Mouse (Mus musculus) midbrain, embryonic 12.5 days (tissue): Measurements from ENCODE around the gene Gpnmb. TPM values are rescaled to one million over a fixed set of nuclear protein-coding genes. Genes with fewer than 3 reads are reported as not detected.
A peak's percentile ranks its signal among the peaks of the same experiment; 100 is the strongest.

ENCODE experiments used
- ATAC-seq: fragments of 200-750 bp; cut with Nextera tagmentation; 2 replicates; pipeline ENCODE4 v1.8.0; 2017; ENCODE audit warnings: low read depth, moderate TSS enrichment, moderate library complexity; ENCODE audit not compliant: low FRiP score
- H3K27ac ChIP-seq: fragments of 300-500 bp; sonication (generic); replicated peaks from 2 replicates; pipeline ENCODE4 v1.5.1; 2016; ENCODE audit warnings: mild to moderate bottlenecking
- H3K27me3 ChIP-seq: fragments of 300-500 bp; sonication (generic); 2 replicates; pipeline ENCODE4 v1.6.1; 2016; ENCODE audit warnings: mild to moderate bottlenecking
- H3K36me3 ChIP-seq: fragments of 300-500 bp; sonication (generic); 2 replicates; pipeline ENCODE4 v1.6.1; 2016
- H3K4me1 ChIP-seq: fragments of 300-500 bp; sonication (generic); 2 replicates; pipeline ENCODE4 v1.6.1; 2016
- H3K4me2 ChIP-seq: fragments of 300-500 bp; sonication (generic); replicated peaks from 2 replicates; pipeline ENCODE4 v1.6.1; 2016; ENCODE audit warnings: mild to moderate bottlenecking, moderate library complexity
- H3K4me3 ChIP-seq: fragments of 300-500 bp; sonication (generic); 2 replicates; pipeline ENCODE4 v1.5.1; 2016; ENCODE audit warnings: mild to moderate bottlenecking
- H3K9ac ChIP-seq: fragments of 300-500 bp; sonication (generic); replicated peaks from 2 replicates; pipeline ENCODE4 v1.6.1; 2016; ENCODE audit warnings: mild to moderate bottlenecking, moderate library complexity
- H3K9me3 ChIP-seq: fragments of 300-500 bp; sonication (generic); 2 replicates; pipeline ENCODE4 v1.6.1; 2016; ENCODE audit warnings: mild to moderate bottlenecking
- WGBS: fragments of 180-500 bp; shearing (Covaris S2); methylation state at CpG from one replicate; pipeline ENCODE4 v1.1.7; 2016; 5-methylcytosine and 5-hydroxymethylcytosine counted together
- polyA plus RNA-seq: library from polyadenylated mRNA; unstranded; fragments of >200 nt; fragmentation: Nextera tagmentation; extraction: Ambion mirVana; gene quantifications from 2 replicates; pipeline ENCODE4 v1.2.1, GENCODE M21; 2016

Gpnmb gene
- polyA plus RNA-seq, 1 experiment from 2014 or later, result 0.20 TPM

DNA sequence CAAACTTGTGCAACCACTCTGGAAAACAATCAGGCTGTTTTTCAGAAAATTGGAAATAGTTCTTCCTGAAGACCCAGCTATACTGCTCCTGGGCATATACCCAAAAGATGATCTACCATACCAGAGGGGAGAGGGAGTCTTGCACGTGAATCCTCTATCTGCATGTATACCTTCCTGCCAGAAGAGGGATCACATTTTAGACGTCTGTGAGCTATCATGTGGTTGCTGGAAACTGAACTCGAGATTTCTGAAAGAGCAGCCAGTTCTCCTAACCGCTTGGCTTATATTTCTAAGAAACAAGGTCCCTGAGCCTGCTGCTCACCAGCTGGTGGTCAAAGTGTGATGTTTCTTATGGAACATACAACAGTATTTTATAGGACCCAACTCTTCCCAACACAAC lies 32.0 kb downstream of the Gpnmb start:
- no peak overlapping the region for H3K4me2 ChIP-seq
- WGBS, result 49% methylated on average over 4 of the region's 4 CpGs
- no peak for ATAC-seq
- H3K4me1 ChIP-seq, result no peaks in the 10 kb centered on the region; the same call in 1 of the 2 replicates
- no peaks in the 10 kb centered on the region for H3K36me3 ChIP-seq
- no peaks in the 10 kb centered on the region for H3K27me3 ChIP-seq
- H3K27ac ChIP-seq, result no peak overlapping the region
- H3K4me3 ChIP-seq, result no peak overlapping the region
- H3K9ac ChIP-seq, result no peak overlapping the region
- no peaks in the 10 kb centered on the region for H3K9me3 ChIP-seq

- Histone ChIP-seq H3K27me3 (no peaks in the 10 kb centered on the region), H3K4me2 (peak within 1 kb of the TSS; percentile 93), H3K36me3 (no peaks in the 10 kb centered on the region), H3K4me1 (peaks cover 14% of the 10 kb centered on the region), H3K9me3 (no peaks in the 10 kb centered on the region), H3K4me3 (peak within 1 kb of the TSS; percentile 98), H3K9ac (peak within 1 kb of the TSS; percentile 89), H3K27ac (peak within 1 kb of the TSS; percentile 82)
- under 1% methylated on average over 49 of the region's 49 CpGs for WGBS
- peak; percentile 96 for ATAC-seq
These were observed 37.2 kb downstream of the Gpnmb start, which contains the start of gene Malsu1 for GRCm38 (mm10) chr6:49073304-49074116. Gene Malsu1, plus strand, starts transcription at chr6:49073795.

DNA sequence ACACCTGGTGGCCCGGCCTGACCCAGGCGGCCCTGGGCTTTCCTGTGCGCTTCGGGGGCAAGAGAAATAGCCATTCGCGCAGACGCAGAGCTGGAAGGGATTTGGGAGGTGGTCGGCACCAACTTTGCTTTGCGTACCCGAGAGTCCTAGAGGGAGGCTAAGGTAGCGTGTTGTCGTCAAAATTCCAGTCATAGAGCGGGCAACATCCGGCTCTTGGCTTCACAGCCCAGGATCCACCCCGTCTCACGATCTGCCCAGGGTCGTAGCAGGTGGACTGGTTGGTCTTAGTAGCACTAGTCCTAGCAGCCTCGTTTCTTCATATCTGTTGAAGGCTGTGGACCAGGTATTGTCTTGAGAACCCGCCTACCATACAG lies 37.8 kb downstream of the Gpnmb start:
- Histone ChIP-seq H3K27me3 (no peaks in the 10 kb centered on the region), H3K4me1 (peaks cover 14% of the 10 kb centered on the region), H3K27ac (peak overlapping the region; percentile 82), H3K9ac (peak overlapping the region; percentile 89), H3K9me3 (no peaks in the 10 kb centered on the region), H3K36me3 (no peaks in the 10 kb centered on the region), H3K4me3 (peak overlapping the region; percentile 98), H3K4me2 (peak overlapping the region; percentile 93)
- 1% methylated on average over 19 of the region's 19 CpGs for WGBS
- no peak; the same call in none of the 2 replicates for ATAC-seq

DNA sequence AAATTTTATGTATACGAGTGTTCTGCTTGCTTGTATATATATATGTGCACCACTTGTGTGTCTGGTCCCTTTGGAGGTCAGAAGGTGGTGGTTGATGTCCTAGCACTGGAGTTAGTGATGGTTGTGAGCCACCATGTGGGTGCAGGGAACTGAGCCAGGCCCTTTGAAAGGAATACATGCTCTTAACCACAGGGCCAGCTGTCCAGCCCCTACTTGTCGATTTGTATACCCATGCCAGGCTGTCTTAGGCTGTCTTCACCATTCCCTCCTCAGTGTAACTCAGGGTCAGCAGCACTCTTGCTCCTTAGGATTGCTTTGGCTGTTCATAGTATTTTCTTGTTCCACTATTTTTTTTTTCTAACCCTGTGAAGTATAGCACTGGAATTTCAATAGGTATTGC lies 41.5 kb downstream of the Gpnmb start:
- WGBS, result 81% methylated on average over 2 of the region's 2 CpGs

GRCm38 (mm10) chr6:49079313-49079712 lies 43.0 kb downstream of the Gpnmb start:
- Histone ChIP-seq H3K4me3 (no peak overlapping the region), H3K9me3 (no peaks in the 10 kb centered on the region), H3K4me1 (peaks cover 14% of the 10 kb centered on the region), H3K4me2 (no peak overlapping the region), H3K9ac (no peak overlapping the region), H3K27ac (no peak overlapping the region), H3K36me3 (peaks cover 14% of the 10 kb centered on the region), H3K27me3 (no peaks in the 10 kb centered on the region)
- ATAC-seq, result no peak
- WGBS, result 93% methylated on average over 1 of the region's 1 CpGs

More for the DNA sequence above, 41.5 kb downstream of the Gpnmb start:
- Histone ChIP-seq H3K27ac (no peak overlapping the region), H3K4me3 (no peak overlapping the region), H3K4me1 (peaks cover 14% of the 10 kb centered on the region), H3K4me2 (no peak overlapping the region), H3K27me3 (no peaks in the 10 kb centered on the region), H3K9me3 (no peaks in the 10 kb centered on the region), H3K9ac (no peak overlapping the region), H3K36me3 (no peaks in the 10 kb centered on the region)
- ATAC-seq, result no peak

- H3K4me2 ChIP-seq, result no peak overlapping the region
- peaks cover 46% of the 10 kb centered on the region for H3K36me3 ChIP-seq
- no peak overlapping the region for H3K27ac ChIP-seq
- WGBS, result 92% methylated on average over 4 of the region's 4 CpGs
- no peak overlapping the region for H3K4me3 ChIP-seq
- H3K9me3 ChIP-seq, result no peaks in the 10 kb centered on the region
- H3K27me3 ChIP-seq, result no peaks in the 10 kb centered on the region
- H3K9ac ChIP-seq, result no peak overlapping the region
- ATAC-seq, result no peak
- no peaks in the 10 kb centered on the region for H3K4me1 ChIP-seq
These were observed 46.7 kb downstream of the Gpnmb start for GRCm38 (mm10) chr6:49083008-49083407.

DNA sequence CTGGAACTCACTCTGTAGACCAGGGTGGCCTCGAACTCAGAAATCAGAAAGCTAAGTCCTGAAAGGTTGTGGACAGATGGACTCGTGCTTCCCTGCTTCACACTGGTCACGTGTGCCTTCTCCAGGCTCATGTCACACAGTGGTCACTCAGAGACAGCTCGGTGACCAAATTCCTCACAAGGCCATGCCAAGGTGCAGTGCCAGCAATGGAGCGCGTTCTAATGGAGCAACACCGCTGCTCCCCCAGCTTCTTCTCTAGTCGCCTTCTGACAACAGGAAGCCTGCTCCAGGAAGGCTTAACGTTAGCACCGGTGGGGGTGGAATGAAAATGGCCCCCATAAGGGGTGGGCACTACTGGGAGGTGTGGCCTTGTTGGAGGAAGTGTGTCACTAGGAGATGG lies 58.6 kb downstream of the Gpnmb start:
- Histone ChIP-seq H3K4me2 (no peak overlapping the region), H3K4me1 (peaks cover 15% of the 10 kb centered on the region; the same call in 1 of the 2 replicates), H3K27me3 (no peaks in the 10 kb centered on the region), H3K36me3 (peaks cover 82% of the 10 kb centered on the region), H3K9me3 (no peaks in the 10 kb centered on the region), H3K4me3 (no peak overlapping the region), H3K27ac (no peak overlapping the region), H3K9ac (no peak overlapping the region)
- WGBS, result 91% methylated on average over 10 of the region's 10 CpGs
- ATAC-seq, result no peak

- no peak for ATAC-seq
- no peak overlapping the region for H3K27ac ChIP-seq
- WGBS, result 94% methylated on average over 7 of the region's 7 CpGs
- H3K27me3 ChIP-seq, result no peaks in the 10 kb centered on the region
- peaks cover 80% of the 10 kb centered on the region for H3K36me3 ChIP-seq
- H3K4me1 ChIP-seq, result peaks cover 15% of the 10 kb centered on the region; the same call in 1 of the 2 replicates
- H3K9ac ChIP-seq, result no peak overlapping the region
- no peak overlapping the region for H3K4me3 ChIP-seq
- no peak overlapping the region for H3K4me2 ChIP-seq
- no peaks in the 10 kb centered on the region for H3K9me3 ChIP-seq
These were observed 60.1 kb downstream of the Gpnmb start for GRCm38 (mm10) chr6:49096421-49096820.

DNA sequence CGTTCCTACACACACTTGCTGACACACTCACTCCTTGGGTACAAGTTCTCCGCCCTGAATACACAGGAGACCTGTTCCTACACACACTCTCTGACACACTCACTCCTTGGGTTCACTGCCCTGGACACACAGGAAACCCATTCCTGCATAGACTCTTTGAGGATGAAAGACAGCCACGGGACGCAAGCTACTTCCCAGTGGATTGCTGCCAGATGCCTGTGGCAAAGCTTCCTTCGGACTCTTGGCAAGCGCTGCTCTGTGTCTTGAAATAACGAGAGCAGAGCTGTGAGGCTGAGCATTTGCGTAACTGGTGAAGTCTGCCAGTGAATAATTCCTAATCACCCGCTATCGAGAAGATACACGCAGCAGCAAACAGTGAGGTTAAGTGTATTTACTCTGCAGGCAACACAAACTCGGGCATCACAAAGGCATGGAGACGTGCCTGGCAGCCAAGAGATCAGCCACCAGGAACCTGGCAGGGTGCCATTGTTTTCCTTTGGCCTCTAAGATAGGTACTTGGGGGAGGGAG lies 60.7 kb downstream of the Gpnmb start:
- Histone ChIP-seq H3K36me3 (peaks cover 75% of the 10 kb centered on the region), H3K4me2 (no peak overlapping the region), H3K27me3 (no peaks in the 10 kb centered on the region), H3K4me1 (peaks cover 15% of the 10 kb centered on the region; the same call in 1 of the 2 replicates), H3K9me3 (no peaks in the 10 kb centered on the region), H3K27ac (0 out of 2 replicates have a peak overlapping the region, but pooled peaks have one; percentile 26), H3K4me3 (no peak overlapping the region), H3K9ac (no peak overlapping the region)
- 61% methylated on average over 13 of the region's 13 CpGs for WGBS
- no peak for ATAC-seq

GRCm38 (mm10) chr6:49097596-49098110 lies 61.3 kb downstream of the Gpnmb start:
- Histone ChIP-seq H3K9me3 (no peaks in the 10 kb centered on the region), H3K36me3 (peaks cover 75% of the 10 kb centered on the region), H3K4me2 (no peak overlapping the region), H3K4me1 (peaks cover 15% of the 10 kb centered on the region; the same call in 1 of the 2 replicates), H3K27me3 (no peaks in the 10 kb centered on the region), H3K4me3 (no peak overlapping the region), H3K9ac (no peak overlapping the region), H3K27ac (no peak overlapping the region)
- 87% methylated on average over 5 of the region's 5 CpGs for WGBS
- no peak for ATAC-seq

DNA sequence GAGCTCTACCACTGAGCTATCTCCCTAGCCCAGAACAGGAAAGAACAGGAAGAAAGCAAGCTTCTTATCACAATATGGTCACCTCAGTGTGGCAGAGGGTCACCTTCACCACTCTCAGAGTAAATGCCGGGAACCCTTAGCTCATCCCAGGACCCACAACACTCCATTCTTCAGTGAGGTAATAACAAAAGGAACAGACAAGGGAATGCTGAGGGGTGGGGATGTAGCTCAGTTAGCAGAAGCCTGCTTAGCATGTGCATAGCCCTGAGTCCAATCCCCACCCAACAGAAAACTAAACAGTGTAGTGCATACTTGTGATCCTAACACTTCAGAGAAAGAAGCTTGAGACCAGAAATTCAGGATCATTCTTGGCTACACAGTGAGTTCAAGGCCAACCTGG lies 62.7 kb downstream of the Gpnmb start:
- Histone ChIP-seq H3K9ac (no peak overlapping the region), H3K27ac (no peak overlapping the region), H3K9me3 (no peaks in the 10 kb centered on the region), H3K4me3 (no peak overlapping the region), H3K27me3 (no peaks in the 10 kb centered on the region), H3K4me2 (no peak overlapping the region), H3K4me1 (peaks cover 15% of the 10 kb centered on the region; the same call in 1 of the 2 replicates), H3K36me3 (peaks cover 78% of the 10 kb centered on the region)
- ATAC-seq, result no peak
- 86% methylated on average over 1 of the region's 1 CpGs for WGBS
